Mouse (Mus musculus): ENCODE measurements around the gene Cblc.
A peak's percentile ranks its signal among the peaks of the same experiment; 100 is the strongest.

Cblc gene

GRCm38 (mm10) chr7:19750217-19751069, 46.2 kb downstream of the Cblc start, which contains the start of gene Nectin2:
TSS of gene Nectin2 (minus strand) at chr7:19750483.
- DNase-seq (ENCODE audit: low read depth, low spot score), result peak; percentile 88

DNA sequence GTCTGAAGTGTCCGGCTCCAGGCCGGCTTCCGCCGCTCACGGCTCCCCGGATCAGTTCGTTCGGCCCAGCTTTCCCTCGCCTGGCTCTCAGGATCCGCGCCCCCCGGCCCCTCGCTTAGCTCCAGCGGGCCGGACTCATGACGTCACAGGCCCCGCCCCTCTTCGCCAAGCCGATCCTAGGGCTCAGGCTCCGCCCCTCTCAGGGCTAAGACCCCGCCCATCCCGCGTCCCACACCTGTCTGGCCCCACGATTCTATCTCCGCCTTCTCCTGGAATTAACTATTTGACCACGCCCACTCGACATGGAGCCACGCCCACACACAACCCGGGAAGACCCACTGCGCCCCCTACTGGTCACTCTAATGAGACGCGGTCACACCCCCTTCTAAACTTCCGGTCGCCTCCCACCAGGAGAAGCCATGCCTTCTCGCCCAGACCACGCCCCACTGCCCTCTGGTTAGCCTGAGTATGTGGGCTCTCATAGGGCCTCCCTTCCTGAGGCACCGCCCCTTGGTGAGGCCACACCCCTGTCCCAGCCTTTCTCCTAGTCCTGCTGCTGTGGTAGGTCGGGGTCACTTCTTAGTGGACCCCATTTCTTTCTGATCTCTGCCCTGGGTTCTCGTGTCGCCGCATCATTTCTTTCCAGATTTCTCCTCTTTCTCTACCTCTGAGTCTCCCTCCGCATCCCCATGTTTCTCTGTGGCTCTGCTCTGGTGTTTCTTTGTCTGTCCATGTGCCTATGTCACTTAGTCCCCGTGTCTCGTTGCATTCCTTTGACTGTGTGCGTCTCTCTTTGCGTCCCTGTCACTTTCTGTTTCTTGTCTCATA, 47.0 kb downstream of the Cblc start:
- peak; percentile 96 for DNase-seq (ENCODE audit: low read depth, low spot score)

DNA sequence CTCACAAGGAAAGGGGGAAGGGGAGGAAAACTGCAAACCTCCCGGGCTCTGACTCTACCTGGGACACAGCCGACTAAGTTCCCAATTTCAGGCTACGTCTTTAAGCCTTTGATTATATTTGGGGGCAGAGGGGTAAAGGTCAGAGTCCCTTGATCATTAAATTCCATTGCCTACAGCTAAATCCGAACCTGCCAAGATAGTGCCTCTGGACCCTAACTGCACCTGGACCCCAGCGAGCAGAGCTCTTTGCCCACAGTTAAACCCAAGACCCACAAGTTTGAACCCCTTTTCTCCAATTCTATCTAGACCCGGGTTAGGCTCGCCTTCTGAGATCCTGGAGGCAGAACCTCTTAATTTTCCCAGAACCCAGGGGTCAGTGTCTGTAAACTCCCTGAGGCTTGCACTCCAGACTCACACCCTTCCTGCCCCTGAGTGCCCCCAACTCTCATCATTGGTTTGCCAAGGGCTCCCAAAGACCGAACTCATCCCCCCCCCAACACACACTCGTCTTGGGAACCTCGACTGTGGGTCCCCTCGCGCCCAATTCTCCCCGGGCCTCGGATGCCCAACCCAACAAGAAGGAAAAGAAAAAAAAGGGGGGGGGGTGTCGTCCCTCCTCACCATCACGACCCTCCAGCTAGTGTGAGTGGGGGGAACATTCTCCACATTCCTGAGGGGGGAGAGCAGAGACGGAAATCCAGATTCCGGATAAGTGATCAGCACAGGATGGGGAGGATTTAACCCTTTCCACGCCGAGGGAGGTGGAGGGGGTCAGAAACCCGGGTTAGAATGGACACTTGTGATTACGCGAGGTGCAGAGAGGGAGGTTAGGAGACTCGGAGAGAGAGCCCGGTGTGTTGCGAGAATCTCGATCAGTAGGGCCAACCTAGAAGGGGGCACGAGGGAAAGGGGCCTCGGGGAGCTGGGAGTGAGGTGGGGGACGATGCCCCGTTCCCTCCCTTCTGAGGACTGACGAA, 48.1 kb downstream of the Cblc start:
- DNase-seq (ENCODE audit: low read depth, low spot score), result no peak

GRCm38 (mm10) chr7:19747420-19748218, 49.0 kb downstream of the Cblc start:
- DNase-seq (ENCODE audit: low read depth, low spot score), result no peak

DNA sequence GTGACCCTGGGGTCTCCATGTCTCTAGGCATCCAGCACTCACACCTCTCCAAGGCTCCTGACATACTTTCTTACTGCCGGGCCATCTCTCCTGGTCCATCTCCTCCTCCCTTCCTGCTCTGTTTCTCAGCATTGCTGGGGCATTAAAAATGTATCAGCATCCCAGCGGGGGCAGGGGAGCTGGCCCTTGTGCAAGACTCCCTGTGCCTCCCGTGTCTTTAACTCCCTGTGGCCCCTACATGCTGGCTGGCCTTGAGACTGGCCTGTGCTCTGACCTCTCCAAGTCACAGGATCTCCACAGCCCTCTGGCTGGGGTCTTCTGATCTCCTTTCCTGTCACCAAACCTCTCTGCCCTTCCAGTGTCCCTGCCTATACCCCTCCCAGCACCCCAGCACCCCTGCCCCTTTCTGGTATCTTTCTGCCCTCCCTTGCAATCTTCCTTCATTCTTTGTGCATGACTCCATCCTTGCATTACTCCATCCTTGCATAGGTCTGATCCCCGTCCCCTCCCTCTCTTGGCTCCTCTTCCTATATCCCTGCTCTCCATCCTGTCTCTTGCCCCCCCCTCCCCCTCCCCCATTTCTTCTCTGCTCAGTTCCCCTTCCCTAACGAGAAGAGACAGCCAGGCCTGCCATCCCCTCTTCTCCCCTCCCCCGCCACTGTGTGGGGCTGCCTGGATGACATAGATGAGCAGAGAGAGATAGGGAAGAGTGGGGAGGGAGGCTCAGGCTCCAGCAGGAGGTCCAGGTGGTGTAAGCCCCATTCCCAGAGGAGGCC, 50.0 kb downstream of the Cblc start:
- DNase-seq (ENCODE audit: low read depth, low spot score), result no peak

DNA sequence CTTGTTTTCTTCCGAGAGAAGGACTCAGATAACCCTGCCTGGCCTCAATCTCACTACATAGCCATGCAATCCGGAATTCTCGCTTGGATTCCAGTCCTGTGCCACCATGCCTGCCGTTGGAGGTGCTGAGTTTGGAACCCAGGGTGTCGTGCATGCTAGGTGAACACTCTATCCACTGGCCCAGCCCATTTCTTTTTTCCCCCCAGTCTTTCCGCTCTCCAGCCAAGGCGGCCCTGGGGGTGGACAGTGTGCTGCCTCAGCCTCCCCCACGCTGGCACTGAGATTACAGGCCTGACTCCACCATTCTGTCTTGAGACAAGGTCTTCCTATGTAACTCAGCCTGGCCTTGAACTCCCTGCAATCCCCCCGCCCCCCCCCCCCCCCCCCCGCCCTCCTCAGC, 50.6 kb downstream of the Cblc start:
- no peak for DNase-seq (ENCODE audit: low read depth, low spot score)

DNA sequence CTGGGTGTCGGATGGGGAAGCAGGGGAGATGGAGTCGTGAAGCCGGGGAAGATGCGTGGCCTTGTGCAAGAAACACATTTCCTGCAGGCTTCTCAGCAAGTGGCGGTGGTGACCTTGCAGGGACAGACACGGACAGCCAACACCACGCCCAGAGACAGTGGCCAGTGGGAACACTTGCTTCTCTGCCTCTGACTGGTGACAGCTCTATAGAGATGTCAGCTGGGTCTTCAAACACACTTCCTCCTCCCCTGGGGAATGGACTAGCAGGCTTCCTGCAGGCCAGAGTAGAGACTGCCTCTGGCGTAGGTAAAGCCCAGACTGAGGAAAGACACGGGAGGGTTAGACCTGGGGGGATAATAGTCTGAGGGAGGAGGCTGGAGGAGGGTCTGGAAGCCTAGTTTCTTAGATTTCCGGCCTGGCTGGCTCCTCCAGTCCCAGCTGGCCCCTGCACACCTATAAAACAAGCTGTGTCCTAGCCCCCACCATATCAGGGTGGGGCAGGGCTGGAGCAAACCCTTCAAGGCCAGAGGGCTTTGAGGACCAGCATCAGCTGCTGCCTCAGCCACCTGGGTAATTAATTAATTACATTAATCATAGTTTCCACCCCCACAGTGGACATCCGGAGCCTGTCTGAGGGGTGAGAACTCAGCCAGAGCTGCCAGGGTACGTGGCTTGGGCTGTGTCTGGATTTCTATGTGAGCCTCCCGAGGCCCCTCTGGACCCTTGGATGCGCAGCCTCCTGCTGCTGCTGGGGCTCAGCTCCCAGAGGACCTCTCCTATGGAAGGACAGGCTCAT, 51.8 kb downstream of the Cblc start:
- no peak for DNase-seq (ENCODE audit: low read depth, low spot score)

- no peak for DNase-seq (ENCODE audit: low read depth, low spot score)
Observed at GRCm38 (mm10) chr7:19743791-19744190, 52.8 kb downstream of the Cblc start.

DNA sequence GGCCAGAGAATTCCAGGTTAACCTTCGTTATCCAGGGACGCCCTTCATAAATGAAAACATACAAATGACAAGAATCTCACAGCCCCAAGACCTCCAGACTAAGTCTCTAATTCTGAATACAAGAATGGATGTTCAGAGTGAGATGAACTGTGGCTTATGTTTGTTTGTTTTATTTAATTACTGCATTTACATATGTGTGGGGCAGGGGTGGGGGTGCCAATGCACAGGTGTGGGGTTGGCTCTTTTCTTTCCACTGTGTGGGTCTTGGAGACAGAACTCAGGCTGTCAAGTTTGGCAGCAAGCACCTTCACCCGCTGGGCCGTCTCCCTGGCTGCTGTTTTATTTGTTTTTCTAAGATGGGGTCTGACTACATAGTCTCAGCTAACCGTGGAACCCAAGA, 54.1 kb downstream of the Cblc start:
- DNase-seq (ENCODE audit: low read depth, low spot score), result no peak

DNA sequence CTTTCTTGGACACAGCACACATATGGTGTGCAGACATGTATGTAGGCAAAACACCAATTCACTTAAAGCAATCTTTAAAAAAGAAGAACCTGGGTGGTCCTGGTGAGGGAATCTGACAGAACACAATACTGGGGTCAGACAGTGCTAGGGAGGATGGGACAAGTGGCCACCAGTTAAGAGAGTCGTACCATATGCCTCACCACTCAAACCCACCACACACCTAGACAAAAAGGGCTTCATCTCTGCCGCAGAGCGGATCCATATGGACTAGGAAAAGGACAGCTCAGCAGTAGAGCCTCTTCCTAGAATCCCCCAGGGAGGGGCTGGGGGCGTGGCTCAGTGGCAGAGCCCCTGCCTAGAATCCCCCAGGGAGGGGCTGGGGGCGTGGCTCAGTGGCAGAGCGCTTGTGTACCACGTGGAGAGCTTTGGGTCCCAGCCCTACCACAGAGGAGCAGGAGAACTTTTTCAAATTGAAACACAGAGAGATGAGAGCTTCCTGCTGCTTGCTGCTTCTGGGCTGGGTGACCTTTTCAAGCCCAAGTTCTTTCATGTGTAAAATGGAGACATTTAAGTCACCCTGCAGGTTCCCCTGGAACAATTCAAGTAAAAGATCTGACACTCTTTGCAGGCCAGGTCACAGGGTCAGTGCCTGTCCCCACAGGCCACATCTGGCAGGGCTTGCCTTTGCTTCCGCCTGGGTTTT, 55.1 kb downstream of the Cblc start:
- DNase-seq (ENCODE audit: low read depth, low spot score), result no peak

- no peak for DNase-seq (ENCODE audit: low read depth, low spot score)
Observed at GRCm38 (mm10) chr7:19740269-19740668, 56.3 kb downstream of the Cblc start.

- no peak for DNase-seq (ENCODE audit: low read depth, low spot score)
Observed at GRCm38 (mm10) chr7:19738771-19739170, 57.8 kb downstream of the Cblc start.

DNA sequence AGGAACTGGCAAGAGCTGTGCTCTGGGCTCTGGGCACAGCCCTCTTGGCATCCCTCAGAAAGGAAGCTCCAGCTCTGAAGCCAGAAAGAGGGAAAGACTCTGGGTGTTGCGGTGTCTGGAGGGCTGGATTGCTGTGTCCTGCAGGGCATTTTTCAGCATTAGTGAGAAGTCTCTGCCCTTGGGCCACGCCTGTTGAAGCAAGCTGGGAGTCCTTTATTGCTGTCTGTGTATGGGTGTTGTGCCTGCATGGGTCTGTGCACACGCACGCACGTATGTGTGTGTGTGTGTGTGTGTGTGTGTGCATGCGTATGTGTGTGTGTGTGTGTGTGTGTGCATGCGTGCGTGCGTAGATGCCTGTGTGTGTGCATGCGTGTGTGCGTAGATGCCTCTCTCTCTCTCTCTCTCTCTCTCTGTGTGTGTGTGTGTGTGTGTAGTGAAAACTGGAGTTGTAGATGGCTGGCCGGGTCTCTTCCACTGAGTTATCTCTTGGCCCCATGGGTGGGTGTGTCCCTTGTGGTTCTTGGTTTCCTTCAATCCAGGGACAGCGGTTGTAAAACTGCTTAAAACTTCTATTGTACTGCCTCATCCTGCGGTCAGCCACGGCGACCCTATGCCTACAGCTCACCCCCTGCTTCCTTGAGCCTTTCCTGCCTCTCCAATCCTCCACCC, 60.1 kb downstream of the Cblc start:
- DNase-seq (ENCODE audit: low read depth, low spot score), result no peak

DNA sequence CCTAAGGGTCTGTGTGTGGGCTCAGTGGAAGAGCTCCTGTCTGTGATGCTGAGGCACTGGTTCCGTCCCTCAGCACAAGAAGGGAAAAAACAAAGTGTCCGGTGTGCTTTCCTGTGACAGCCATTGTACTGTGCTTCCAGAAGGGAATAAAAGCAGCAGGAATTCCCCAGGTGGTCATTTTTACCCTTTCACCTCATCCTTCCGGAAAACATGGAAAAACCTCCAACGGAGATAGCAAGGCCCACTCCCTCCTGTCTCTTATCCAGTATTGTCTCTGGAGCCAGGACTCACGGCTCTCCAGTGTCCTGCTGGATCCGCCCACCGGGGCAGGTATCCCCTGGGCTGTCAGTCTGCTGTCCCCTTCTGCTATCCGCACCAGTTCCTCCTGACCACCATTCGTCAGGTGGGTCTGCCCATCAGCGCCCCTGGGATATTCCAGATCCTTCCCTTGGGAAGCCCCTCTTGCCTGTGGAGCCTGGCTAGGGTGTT, 62.4 kb downstream of the Cblc start:
- DNase-seq (ENCODE audit: low read depth, low spot score), result no peak
